Mouse (Mus musculus) cerebellum, adult (tissue): ENCODE results near the gene AI413582.

Experiments used
- ATAC-seq: cut with Nextera tagmentation; 2 replicates; pipeline ENCODE4 v1.9.2; 2017; ENCODE audit warnings: mild to moderate bottlenecking, moderate library complexity, mixed read lengths; ENCODE audit not compliant: insufficient number of reproducible peaks, low FRiP score, low TSS enrichment

Gene AI413582

GRCm38 (mm10) chr17:27528030-27528429 is 37.5 kb downstream of the AI413582 start:
- ATAC-seq, result no peak

- ATAC-seq, result no peak
Measured at GRCm38 (mm10) chr17:27527188-27527587, 38.4 kb downstream of the AI413582 start.

GRCm38 (mm10) chr17:27523121-27523520 is 42.4 kb downstream of the AI413582 start:
- ATAC-seq, result no peak

- no peak for ATAC-seq
Measured at GRCm38 (mm10) chr17:27521303-27521702, 44.3 kb downstream of the AI413582 start, which contains the start of gene Grm4. TSS of gene Grm4 (minus strand) at chr17:27521403.

- peak; percentile 49; the same call in 1 of the 2 replicates for ATAC-seq
Measured at GRCm38 (mm10) chr17:27520557-27520956, 45.0 kb downstream of the AI413582 start.

GRCm38 (mm10) chr17:27518700-27519595 is 46.6 kb downstream of the AI413582 start:
- ATAC-seq, result no peak

- ATAC-seq, result no peak
Measured at GRCm38 (mm10) chr17:27518296-27518695, 47.3 kb downstream of the AI413582 start.

GRCm38 (mm10) chr17:27513916-27514762 is 51.4 kb downstream of the AI413582 start:
- no peak for ATAC-seq
